Mouse (Mus musculus) cerebellum, adult 18-20 months (tissue): ENCODE data around the gene Slc3a2.

ENCODE experiments used
- DNase-seq, 2 experiments: peaks; one replicate each; pipeline ENCODE4 v3.0.0; 2021

The Slc3a2 gene

DNA sequence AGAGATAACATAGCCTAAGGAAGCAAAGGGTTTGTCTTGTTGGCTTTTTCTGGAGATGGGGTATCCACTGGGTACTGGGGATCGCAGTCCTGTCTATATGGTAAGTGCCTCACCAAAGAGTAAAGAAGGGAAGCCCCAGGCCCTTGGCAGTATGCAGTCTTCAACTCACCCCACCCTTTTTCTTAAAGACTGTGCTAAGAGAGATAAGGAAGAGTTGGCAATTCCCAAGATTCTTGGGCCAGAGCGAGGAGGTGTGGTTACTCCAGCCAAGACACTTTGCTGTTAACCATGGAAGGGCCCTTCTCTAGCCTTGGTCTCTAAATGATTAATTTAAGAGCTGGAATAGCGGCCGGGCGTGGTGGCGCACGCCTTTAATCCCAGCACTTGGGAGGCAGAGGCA lies 16.2 kb downstream of the Slc3a2 start:
- DNase-seq: no peak

DNA sequence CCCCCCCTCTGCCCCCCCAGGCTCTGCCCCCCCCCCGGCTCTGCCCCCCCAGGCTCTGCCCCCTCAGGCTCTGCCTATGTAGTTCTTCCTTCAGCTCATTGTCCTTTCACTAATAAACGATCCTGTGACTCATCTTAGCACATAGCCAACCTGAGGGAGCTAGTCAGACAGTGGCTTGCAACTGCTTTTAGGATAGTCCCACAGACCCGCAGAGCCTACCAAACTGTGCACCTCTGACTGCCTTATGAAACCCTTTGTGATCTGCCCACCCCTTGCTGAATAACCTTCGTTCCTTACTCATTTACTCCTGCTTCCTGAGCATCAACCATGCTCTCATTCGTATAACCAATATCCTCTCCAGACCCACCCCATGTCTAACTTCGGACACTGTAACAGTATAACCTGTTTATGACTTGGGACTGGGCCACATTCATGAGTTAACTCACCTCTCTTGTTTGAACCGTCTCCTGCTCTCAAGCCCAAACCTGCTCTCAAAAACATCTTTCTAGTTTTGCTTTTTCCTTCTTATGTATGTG lies 17.0 kb downstream of the Slc3a2 start:
- DNase-seq: no peak

DNA sequence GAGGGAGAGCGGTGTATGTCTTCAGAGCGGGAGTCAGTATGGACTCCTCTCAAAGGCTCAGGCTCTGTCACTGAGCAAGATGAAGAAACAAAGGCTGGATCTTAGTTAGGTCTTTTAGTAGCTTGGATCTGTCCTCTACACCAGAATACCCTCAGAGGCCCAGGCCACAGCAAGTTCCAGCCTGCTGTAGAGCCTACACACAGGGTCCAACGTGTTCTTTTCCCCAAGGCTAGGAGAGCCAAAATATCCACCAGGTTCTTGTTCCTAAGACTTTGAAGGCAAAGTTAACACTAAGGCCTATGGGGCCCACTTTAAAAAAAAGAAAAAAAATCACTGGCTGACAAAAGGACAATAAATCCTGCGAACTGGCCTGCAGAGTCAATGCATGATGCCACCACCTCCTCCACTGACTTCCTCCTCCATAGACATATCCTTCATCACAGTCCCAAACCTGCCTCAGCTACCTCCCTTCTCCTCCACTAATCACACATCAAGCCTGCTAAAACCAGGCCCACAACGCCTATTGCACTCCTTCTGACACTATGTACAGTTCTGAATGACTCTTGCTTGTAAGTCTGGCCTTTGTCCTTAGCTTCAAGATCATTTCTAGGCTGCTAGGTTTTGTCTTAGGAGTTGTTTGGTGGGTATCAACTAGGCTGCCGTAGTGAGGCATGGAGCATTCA lies 18.0 kb downstream of the Slc3a2 start:
- DNase-seq: no peak

DNA sequence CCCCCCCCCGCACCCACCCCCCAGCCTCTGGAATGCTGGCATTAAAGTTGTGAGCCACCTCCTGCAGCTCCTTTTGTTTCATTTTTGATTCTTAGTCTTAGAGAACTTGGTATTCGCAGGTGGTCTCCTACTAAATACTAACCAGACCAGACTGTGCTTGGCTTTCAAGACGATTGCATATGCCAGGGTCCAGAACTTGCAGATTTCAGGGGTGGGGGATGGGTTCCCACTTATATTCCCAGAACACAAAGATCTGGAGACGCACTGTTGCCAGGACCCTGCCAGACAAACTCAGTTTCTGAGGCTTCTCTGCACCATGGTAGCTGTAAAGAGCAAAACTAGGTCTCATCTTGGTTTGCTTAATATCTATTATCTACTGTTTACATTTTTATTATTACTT lies 19.6 kb downstream of the Slc3a2 start:
- no peak for DNase-seq

DNA sequence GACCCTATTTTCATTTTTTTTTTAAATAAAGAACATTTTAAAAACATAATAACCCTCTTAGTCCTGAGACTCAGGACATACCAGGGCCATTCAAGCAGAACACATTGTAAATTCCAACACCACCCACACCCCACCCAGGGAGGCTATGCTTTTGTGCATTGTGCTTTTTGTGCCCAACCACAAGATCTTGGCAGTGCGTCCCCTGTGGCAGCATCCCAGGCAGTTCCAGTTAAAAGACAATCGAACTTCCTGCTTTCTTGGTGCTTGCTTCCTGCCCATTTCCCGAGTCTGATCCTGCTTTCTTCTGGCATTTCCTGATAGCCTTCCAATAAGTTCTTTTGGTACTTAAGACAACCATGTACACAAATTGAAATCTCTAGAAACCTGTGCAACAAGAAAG lies 20.7 kb downstream of the Slc3a2 start:
- no peak for DNase-seq

DNA sequence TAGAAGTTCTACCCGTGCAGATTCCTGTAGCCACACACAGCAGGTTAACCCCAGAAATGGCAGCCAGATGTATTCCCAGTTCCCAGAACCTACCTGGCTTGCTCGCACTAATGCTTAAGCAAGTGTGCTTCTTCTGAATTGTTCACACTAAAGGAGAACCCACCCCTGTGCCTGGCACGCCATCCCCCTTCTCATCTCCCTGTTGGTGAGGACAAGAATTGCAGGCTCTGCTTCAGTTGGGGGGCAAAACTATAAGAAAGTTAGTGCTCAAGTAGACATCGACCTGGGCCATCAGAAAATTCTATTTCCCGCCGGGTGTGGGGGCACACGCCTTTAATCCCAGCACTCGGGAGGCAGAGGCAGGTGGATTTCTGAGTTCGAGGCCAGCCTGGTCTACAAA lies 23.5 kb downstream of the Slc3a2 start:
- DNase-seq: no peak

DNA sequence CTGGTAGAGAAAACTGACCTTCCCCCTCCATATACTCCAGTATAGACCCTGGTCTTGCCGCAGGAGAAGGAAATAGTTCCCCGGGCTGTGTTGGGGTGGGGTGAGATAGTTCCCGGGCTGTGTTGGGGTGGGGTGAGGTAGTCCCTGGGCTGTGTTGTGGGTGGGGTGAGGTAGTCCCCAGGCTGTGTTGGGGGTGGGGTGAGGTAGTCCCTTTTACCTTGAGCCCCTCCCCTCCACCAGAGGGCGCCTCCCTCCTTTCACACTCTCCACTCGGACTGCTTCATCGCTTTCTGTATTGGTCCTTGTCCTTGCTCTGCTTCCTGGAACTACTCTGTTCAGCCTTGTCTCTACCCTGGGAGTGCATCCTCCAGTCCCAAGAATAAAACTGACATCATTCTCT lies 27.8 kb downstream of the Slc3a2 start:
- DNase-seq: peak in 1 of 2 experiments; percentile 7

DNA sequence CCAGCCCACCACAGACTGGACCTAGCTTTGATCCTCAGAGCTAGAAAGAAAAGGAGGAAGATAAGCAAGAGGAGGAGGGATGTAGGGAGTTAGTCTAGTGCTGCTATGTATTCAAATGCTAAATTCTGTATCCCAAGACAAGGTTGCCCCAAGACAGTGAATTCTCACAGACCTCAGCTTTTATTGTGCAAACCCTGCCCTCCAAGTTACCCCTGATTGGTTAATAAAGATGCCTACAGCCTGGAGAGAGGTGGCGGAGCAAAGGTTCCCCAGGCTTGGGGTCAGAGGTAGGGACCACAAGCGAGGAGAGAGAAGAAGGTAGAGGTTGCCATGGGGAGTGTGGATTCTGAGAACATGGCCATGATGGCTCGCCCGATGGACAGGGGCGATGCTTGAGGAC lies 30.4 kb downstream of the Slc3a2 start:
- DNase-seq: no peak

DNA sequence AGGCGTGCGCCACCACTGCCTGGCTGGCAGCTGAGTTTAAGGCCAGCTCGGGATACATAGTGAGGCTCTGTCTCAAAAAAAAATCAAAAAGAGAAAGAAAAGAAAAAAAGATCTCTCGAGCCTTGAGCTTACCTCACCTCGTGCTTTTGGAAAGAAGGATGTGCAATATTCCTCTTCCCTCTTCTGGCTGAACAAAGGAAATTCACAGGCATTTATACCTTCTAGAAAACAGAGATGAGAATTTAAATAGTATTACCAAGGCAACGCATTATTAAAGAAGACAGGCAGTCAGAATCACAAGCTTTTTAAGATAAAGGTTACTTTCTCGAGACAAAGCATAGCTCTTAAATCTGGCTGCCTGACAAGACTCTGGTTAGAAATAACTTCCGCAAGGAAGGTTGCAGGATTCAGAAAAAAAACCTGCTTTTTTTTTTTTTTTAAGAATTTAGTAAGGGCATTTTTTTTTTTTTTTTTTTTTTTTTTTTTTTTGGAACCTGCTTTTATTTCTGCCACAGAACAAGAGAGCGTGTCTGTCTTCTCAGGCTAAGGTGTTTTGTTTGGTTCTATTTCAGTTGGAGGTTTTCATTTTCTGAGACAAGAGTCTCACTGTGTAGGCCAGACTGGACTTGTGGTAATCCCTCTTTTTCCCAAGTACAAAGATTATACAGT lies 31.2 kb downstream of the Slc3a2 start:
- DNase-seq: no peak

DNA sequence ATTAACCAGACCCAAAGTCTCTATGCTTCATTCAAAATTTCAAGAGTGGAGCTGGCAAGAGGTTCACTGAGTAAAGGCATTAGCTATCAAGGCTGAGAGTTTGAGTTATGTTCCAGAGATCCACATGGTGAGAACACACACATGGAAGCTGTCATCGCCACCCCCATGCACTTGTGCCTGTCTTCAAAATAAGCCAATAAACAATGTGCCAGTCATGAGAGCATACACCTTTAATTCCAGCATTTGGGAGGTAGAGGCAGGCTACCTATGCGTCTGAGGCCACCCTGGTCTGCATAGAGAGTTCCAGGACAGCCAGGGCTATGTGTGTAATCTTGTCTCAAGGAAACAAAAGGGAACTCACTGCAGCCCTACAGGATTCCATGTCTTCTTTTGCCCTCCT lies 39.5 kb downstream of the Slc3a2 start:
- DNase-seq: no peak

DNA sequence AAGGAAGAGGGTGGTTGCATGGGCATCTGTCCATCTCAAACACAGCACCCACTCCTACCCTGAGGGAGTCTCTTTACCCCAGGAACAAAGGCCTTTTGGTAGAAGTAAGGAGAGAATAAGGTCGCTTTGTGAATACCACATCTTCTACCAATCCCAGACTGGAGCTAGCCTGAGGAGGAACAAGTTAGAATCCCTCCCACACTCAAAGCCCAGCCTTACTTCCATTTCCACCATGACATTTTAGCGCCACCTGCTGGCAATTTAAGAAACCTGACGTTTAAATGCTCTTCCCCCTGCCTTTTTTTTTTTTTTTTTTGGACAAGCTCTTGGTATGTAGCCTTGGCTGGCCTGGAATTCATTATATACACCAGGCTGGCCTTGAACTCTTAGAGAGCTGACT lies 40.2 kb downstream of the Slc3a2 start:
- DNase-seq: peak; percentile 48 to 60

DNA sequence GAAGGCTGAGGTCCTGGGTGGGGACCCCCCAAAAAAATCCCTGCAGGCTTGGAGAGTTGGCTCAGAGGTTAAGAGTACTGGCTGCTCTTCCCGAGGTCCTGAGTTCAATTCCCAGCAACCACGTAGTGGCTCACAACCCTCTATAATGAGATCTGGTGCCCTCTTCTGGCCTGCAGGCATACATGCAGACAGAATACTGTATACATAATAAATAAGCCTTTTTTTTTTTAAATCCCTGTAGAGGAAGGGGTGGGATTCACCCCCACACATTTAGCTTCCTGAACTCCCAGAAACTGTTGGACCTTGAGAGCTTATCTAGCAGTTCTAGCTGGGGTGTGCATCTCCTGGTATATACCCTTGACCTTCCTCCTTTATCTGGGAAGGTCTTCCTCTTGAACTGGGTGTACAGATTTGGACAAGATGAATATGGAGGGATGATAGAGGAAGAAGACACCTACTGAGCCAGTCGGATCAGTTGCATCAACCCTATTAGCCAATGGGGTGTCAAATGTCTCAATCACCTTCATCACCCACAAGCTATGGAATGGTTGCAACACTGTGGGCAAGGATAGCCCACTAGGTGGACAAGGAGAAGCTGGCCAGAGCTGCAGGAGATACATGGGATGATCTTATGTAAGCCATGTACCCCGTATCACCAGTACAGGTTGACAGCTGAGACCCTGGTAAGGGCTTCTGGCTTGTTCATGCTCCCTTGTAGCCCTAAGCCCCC lies 41.4 kb downstream of the Slc3a2 start:
- no peak for DNase-seq

DNA sequence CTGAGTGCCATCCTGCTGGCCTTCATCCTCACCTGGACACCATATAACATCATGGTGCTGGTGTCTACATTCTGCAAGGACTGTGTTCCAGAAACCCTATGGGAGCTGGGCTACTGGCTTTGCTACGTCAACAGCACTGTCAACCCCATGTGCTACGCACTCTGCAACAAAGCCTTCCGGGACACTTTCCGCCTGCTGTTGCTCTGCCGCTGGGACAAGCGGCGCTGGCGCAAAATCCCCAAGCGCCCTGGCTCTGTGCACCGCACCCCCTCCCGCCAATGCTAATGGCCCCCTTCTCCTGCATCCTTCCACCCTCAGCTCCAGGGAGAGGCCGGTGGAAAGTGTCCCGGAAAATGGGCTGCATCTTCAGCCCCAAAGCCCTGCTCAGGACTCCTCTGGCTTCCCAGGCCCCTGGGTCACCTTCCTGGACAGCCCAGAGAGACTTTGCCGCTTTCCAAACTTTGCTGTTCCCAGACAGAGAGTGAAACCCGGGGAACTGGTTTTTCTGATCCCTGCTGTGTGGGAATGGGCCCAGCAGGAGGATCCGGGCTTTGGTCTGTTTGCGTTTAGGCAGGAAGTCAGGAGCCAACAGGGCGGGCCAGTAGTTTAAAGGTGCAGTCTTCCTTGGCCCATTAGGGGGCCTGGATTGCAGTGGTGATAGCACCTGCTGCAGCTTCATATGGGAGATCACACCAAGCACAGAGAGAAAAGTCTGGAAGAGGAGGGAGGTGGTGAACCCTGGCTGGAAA lies 44.0 kb downstream of the Slc3a2 start:
- DNase-seq: no peak

DNA sequence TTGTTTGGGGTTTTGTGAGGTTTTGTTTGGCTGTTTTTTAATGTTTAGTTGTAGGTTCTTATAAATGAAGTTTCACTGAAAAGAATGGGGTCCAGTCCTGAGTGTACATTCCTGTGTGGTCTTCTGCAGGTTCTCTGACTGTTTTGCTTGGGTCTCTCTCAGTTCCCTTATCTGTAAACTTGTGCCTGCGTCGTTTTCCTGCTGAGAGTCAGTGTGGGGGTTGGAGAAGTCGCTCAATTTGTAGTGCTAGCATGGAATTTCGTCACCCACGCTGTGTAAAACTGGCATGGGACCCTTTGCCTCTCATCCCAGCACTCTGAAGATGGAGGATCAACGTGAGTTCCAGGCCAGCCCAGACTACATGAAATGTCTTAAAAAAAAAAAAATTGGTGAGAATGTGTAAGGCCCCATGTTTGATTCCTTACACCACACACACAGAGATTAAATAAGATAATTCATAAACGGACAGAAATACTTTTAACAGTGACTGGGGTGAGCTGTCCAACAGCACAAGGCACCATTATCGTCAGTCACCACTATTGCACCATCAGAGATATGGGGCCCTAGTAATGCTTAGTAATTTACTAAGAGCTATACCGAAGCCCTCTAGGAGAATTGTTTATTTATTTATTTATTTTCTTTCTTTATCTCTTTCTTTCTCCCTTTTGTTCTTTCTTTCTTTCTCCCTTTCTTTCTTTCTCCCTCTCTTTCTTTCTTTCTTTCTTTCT lies 49.7 kb downstream of the Slc3a2 start:
- DNase-seq: no peak

DNA sequence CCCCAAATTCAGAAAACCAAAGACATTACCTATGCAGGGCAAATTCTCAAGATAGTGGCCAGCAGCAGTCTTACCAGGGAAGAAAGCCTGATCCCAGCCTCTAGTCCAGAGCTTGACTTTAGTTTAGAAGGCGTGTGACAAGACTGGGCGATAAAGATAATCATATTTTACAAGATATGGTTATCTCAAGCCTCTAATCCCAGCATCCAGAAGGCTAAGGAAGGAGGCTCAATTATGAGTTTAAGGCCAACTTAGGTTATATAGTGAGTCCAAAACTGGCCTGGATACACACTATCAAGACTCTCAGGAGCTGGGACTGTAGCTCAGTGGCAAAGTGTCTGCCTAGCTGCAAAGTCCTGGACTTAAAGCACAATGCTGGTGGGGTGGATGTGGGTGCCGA lies 50.3 kb downstream of the Slc3a2 start:
- DNase-seq: no peak

DNA sequence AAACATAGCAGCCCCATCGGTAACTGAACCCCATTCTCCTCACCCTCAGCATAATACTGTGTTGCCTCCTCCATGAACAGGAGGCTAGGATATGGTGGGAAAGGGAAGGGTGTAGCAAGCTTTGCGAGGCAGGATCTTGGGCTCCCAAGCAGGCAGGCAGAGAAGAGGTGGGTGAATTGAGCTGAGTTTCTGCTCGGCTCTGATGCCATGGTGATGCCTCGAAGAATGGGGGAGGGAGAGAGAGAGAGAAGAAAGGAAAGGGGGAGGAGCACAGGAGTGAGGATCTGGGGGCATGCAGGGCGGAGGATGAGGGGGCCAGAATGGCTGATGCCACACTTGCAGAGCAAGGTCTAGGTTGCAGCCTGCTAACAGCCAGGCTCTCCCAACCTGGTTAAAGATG lies 57.4 kb downstream of the Slc3a2 start:
- DNase-seq: no peak

DNA sequence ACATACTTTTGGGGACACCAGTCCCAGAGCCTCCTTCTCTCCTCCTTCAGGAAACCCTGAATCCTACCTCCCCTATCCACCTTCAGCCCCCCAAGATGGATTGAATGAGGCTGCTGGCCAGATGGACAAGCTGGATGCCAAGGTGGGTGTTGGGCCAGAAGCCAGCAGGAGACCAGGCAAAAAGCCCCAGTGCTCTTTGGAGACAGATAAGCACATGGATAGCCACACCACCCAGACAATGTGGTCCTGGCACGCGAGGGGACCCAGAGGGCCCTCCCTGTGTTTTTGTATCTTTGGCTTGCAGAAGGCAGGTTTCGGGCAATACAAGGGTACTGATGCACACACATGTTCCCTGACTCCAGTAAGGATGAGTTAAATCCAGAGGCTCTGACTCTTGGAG lies 58.3 kb downstream of the Slc3a2 start:
- no peak for DNase-seq

DNA sequence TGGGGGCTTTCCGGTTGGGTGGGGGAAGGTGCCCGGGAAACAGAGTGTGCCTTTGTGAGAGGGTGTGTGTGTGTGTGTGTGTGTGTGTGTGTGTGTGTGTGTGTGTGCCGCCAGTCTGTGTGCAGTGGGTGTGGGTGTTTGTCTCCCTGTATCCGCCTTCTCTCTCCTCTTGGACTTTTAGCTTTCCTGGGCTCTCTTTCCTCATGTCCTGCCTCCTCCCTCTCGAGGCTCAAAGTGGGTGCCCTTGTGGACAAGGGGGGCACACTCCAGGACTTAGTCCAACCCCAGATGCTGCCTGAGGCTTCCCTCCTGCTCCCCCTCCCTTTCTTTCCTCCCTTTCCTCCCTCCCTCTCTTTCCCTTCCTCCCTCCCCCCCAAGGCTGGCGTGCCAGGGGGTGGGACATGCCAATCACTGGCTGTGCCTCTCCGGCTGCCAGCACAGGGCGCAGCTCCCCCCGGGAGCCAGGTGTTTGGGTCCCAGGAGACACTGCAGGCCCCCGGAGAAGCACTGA lies 59.2 kb downstream of the Slc3a2 start:
- DNase-seq: no peak

DNA sequence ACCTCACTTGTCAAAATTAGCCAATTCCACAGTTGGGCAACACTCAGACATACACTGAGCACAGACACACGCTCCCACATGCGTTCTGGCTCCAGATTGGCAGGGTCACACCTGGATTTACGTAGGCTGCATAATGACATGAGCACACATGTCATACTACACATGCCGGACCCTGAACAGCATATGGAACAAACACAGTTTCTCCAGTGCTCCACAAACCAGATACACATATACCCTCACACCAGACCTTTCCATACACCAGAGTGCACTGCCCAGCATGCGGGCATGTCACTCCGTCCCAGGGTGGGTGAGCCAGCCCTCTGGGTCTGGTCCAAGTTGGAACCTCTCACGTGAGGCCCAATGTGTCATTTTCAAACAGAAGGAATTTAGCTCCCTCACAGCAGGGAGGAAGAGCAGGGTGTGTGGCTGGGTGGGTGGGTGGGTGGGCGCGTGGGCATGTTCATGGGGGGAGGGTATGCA lies 59.8 kb downstream of the Slc3a2 start, which contains the start of gene Chrm1:
TSS of gene Chrm1 (plus strand) at position 430 of the 480 bp plus-strand sequence.
- no peak for DNase-seq

DNA sequence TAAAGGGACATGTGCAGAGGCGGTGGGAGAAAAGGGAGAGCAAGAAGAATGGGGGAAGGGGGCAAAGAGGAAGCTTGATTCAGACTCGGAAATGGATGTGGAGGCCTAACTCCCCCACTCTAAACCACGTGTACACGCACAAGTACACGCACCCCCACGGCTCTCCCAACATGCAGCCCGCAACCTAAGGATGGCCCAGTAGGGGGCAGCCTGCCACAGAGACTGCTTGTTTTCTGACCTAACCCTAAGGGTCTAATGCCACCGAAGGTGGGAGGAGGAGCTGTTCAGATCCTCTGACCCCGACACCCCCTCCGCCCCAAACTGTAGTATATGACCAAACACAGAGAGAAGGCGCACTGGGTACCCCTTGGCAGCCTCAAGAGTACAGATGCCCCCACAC lies 60.8 kb downstream of the Slc3a2 start:
- peak; percentile 17 to 19 for DNase-seq

DNA sequence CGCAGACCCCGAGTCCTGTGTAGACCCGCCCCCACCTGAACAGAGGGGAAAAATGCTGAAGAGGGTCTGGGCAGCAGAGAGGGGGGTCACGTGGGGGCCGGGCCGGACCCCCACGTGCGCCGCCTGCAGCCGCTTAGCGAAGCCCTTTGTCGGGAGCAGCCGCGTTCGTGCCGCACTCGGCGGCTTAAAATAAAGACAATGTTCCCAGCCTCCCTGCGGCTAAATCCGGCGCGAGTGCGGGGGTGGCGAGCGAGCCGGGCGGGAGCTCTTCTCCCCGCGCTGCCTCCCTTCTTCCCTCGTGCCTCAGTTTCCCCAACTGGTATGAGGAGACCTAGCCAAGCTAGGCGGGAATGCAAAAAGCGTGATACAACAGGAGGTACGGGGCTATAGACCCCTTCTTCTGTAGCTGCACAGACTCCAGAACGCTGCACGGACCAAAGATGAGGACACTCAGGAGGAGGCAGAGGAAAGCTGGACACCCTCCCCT lies 61.3 kb downstream of the Slc3a2 start:
- DNase-seq: no peak
